Mouse (Mus musculus): ENCODE measurements around the gene Gmds.

GRCm38 (mm10) chr13:32371874-32372530, 33.5 kb upstream of the Gmds start:
- TF ChIP-seq CTCF (IDR thresholded peaks at IDR 0.05; ENCODE audit: control insufficient read depth, insufficient read depth, insufficient replicate concordance, low read depth, low read length): no peak
- no peak for TF ChIP-seq POLR2A (IDR thresholded peaks at IDR 0.05; ENCODE audit: control insufficient read depth, low read depth, low read length)

Data from testis, adult 2 months (tissue).